Mouse (Mus musculus) liver, embryonic 16.5 days (tissue): ENCODE measurements around the gene Acvr1. TPM values are rescaled to one million over a fixed set of nuclear protein-coding genes. Genes with fewer than 3 reads are reported as not detected.

Source experiments
- ATAC-seq: fragments of 200-750 bp; cut with Nextera tagmentation; 2 replicates; pipeline ENCODE4 v1.8.0; 2017; ENCODE audit warnings: low read depth, mild to moderate bottlenecking, moderate number of reproducible peaks, moderate library complexity
- H3K27ac ChIP-seq: fragments of 300-500 bp; sonication (generic); 2 replicates; pipeline ENCODE4 v1.5.1; 2014; ENCODE audit warnings: mild to moderate bottlenecking, low read length
- H3K27me3 ChIP-seq: fragments of 300-500 bp; sonication (generic); 2 replicates; pipeline ENCODE4 v1.6.1; 2014; ENCODE audit warnings: low read depth, low read length, mixed read lengths; ENCODE audit not compliant: control insufficient read depth, insufficient read depth
- H3K36me3 ChIP-seq: fragments of 300-500 bp; sonication (generic); 2 replicates; pipeline ENCODE4 v1.6.1; 2014; ENCODE audit warnings: mild to moderate bottlenecking; ENCODE audit not compliant: control insufficient read depth, insufficient read depth
- H3K4me1 ChIP-seq: fragments of 300-500 bp; sonication (generic); 2 replicates; pipeline ENCODE4 v1.6.1; 2014; ENCODE audit warnings: low read depth, low read length, mixed read lengths; ENCODE audit not compliant: control insufficient read depth
- H3K4me2 ChIP-seq: fragments of 300-500 bp; sonication (generic); 2 replicates; pipeline ENCODE4 v1.6.1; 2014; ENCODE audit warnings: low read depth, low read length, mixed read lengths
- H3K4me3 ChIP-seq: fragments of 300-500 bp; sonication (generic); 2 replicates; pipeline ENCODE4 v1.5.1; 2014; ENCODE audit warnings: low read depth, mild to moderate bottlenecking, low read length
- H3K9ac ChIP-seq: fragments of 300-500 bp; sonication (generic); 2 replicates; pipeline ENCODE4 v1.6.1; 2014; ENCODE audit warnings: low read depth, low read length
- H3K9me3 ChIP-seq: fragments of 300-500 bp; sonication (generic); replicated peaks from 2 replicates; pipeline ENCODE4 v1.6.1; 2016; ENCODE audit warnings: low read length; ENCODE audit not compliant: control insufficient read depth
- WGBS: fragments of 180-500 bp; shearing (Covaris S2); extraction: QIAGEN DNeasy Blood & Tissue Kit; methylation state at CpG from one replicate; pipeline ENCODE4 v1.1.7; 2014; ENCODE audit not compliant: insufficient replicate concordance; 5-methylcytosine and 5-hydroxymethylcytosine counted together
- polyA plus RNA-seq: library from polyadenylated mRNA; unstranded; fragments of >200 nt; fragmentation: Nextera tagmentation; extraction: Ambion mirVana; gene quantifications from 2 replicates; pipeline ENCODE4 v1.2.1, GENCODE M21; 2015

Gene Acvr1
- polyA plus RNA-seq, 1 experiment from 2014 or later, result 2.0 TPM

- Histone ChIP-seq H3K9me3 (no peaks in the 10 kb centered on the region), H3K9ac (no peak overlapping the region), H3K4me1 (no peaks in the 10 kb centered on the region), H3K4me3 (no peak overlapping the region), H3K27ac (no peak overlapping the region), H3K4me2 (no peak overlapping the region), H3K36me3 (no peaks in the 10 kb centered on the region), H3K27me3 (no peaks in the 10 kb centered on the region)
- ATAC-seq, result no peak
- 62% methylated on average over 2 of the region's 2 CpGs for WGBS
These were observed 163.5 kb downstream of the Acvr1 start for GRCm38 (mm10) chr2:58403481-58403880.

GRCm38 (mm10) chr2:58388601-58389000, 178.4 kb downstream of the Acvr1 start:
- Histone ChIP-seq H3K4me3 (no peak overlapping the region), H3K9ac (no peak overlapping the region), H3K27ac (no peak overlapping the region), H3K4me2 (no peak overlapping the region), H3K27me3 (no peaks in the 10 kb centered on the region), H3K9me3 (no peaks in the 10 kb centered on the region), H3K36me3 (no peaks in the 10 kb centered on the region), H3K4me1 (no peaks in the 10 kb centered on the region)
- 64% methylated on average over 7 of the region's 7 CpGs for WGBS
- no peak for ATAC-seq

GRCm38 (mm10) chr2:58380020-58380419, 186.9 kb downstream of the Acvr1 start:
- Histone ChIP-seq H3K9ac (no peak overlapping the region), H3K4me1 (no peaks in the 10 kb centered on the region), H3K4me3 (no peak overlapping the region), H3K27me3 (no peaks in the 10 kb centered on the region), H3K36me3 (no peaks in the 10 kb centered on the region), H3K27ac (no peak overlapping the region), H3K9me3 (no peaks in the 10 kb centered on the region), H3K4me2 (no peak overlapping the region)
- 56% methylated on average over 5 of the region's 5 CpGs for WGBS
- no peak for ATAC-seq

GRCm38 (mm10) chr2:58379475-58379874, 187.5 kb downstream of the Acvr1 start:
- no peaks in the 10 kb centered on the region for H3K4me1 ChIP-seq
- WGBS, result 48% methylated on average over 1 of the region's 1 CpGs
- H3K36me3 ChIP-seq, result no peaks in the 10 kb centered on the region
- no peak overlapping the region for H3K27ac ChIP-seq
- no peak overlapping the region for H3K4me3 ChIP-seq
- no peak overlapping the region for H3K4me2 ChIP-seq
- no peak for ATAC-seq
- no peaks in the 10 kb centered on the region for H3K27me3 ChIP-seq
- no peak overlapping the region for H3K9ac ChIP-seq
- no peaks in the 10 kb centered on the region for H3K9me3 ChIP-seq

GRCm38 (mm10) chr2:58377417-58378130, 189.4 kb downstream of the Acvr1 start:
- 67% methylated on average over 9 of the region's 9 CpGs for WGBS
- Histone ChIP-seq H3K9me3 (no peaks in the 10 kb centered on the region), H3K4me1 (no peaks in the 10 kb centered on the region), H3K27ac (no peak overlapping the region), H3K27me3 (no peaks in the 10 kb centered on the region), H3K36me3 (no peaks in the 10 kb centered on the region), H3K4me3 (no peak overlapping the region), H3K9ac (no peak overlapping the region), H3K4me2 (no peak overlapping the region)
- no peak for ATAC-seq

- no peak overlapping the region for H3K4me3 ChIP-seq
- H3K9me3 ChIP-seq, result no peaks in the 10 kb centered on the region
- no peaks in the 10 kb centered on the region for H3K36me3 ChIP-seq
- H3K27me3 ChIP-seq, result no peaks in the 10 kb centered on the region
- no peaks in the 10 kb centered on the region for H3K4me1 ChIP-seq
- H3K9ac ChIP-seq, result no peak overlapping the region
- no peak for ATAC-seq
- H3K4me2 ChIP-seq, result no peak overlapping the region
- H3K27ac ChIP-seq, result no peak overlapping the region
- 46% methylated on average over 3 of the region's 3 CpGs for WGBS
These were observed 200.8 kb downstream of the Acvr1 start for GRCm38 (mm10) chr2:58366196-58366595.

- H3K4me1 ChIP-seq, result no peaks in the 10 kb centered on the region; the same call in 1 of the 2 replicates
- 65% methylated on average over 3 of the region's 3 CpGs for WGBS
- H3K36me3 ChIP-seq, result no peaks in the 10 kb centered on the region
- H3K4me3 ChIP-seq, result no peak overlapping the region
- H3K9me3 ChIP-seq, result no peaks in the 10 kb centered on the region
- H3K27me3 ChIP-seq, result peaks cover 11% of the 10 kb centered on the region
- no peak overlapping the region for H3K4me2 ChIP-seq
- no peak overlapping the region for H3K27ac ChIP-seq
- no peak for ATAC-seq
- H3K9ac ChIP-seq, result no peak overlapping the region
These were observed 205.5 kb downstream of the Acvr1 start for GRCm38 (mm10) chr2:58361361-58362046.

- no peak for ATAC-seq
- Histone ChIP-seq H3K4me1 (no peaks in the 10 kb centered on the region; the same call in 1 of the 2 replicates), H3K27ac (no peak overlapping the region), H3K36me3 (no peaks in the 10 kb centered on the region), H3K4me3 (no peak overlapping the region), H3K9me3 (no peaks in the 10 kb centered on the region), H3K4me2 (no peak overlapping the region), H3K27me3 (peaks cover 11% of the 10 kb centered on the region), H3K9ac (no peak overlapping the region)
- WGBS, result 14% methylated on average over 3 of the region's 3 CpGs
These were observed 208.9 kb downstream of the Acvr1 start for GRCm38 (mm10) chr2:58358132-58358460.

GRCm38 (mm10) chr2:58357414-58358131, 209.4 kb downstream of the Acvr1 start, which contains the start of gene Acvr1c:
Gene Acvr1c, minus strand, starts transcription at chr2:58357895.
- Histone ChIP-seq H3K9ac (no peak within 1 kb of the TSS), H3K4me1 (no peaks in the 10 kb centered on the region; the same call in 1 of the 2 replicates), H3K27ac (no peak within 1 kb of the TSS), H3K9me3 (no peaks in the 10 kb centered on the region), H3K4me2 (peak within 1 kb of the TSS; percentile 75), H3K27me3 (peaks cover 11% of the 10 kb centered on the region), H3K36me3 (no peaks in the 10 kb centered on the region), H3K4me3 (peak within 1 kb of the TSS; percentile 56)
- peak; percentile 58 for ATAC-seq
- under 1% methylated on average over 61 of the region's 65 CpGs for WGBS
